Mouse (Mus musculus) embryonic facial prominence, embryonic 11.5 days (tissue): ENCODE measurements at regions not wholly inside any gene's neighbourhood (a gene's known extent, or its start where the extent isn't known, plus 50 kb on each side); places are given as distances from the start of the nearest gene placed in this dataset.

Experiments
- ATAC-seq: fragments of 200-750 bp; cut with Nextera tagmentation; replicated peaks from 2 replicates; pipeline ENCODE4 v1.8.0; 2017; ENCODE audit warnings: low read depth; ENCODE audit not compliant: insufficient number of reproducible peaks, low FRiP score, low TSS enrichment
- DNase-seq: peaks from one replicate; pipeline ENCODE4 v3.0.0-alpha.2; 2015; ENCODE audit warnings: low spot score
- H3K27ac ChIP-seq: fragments of 300-500 bp; sonication (generic); replicated peaks from 2 replicates; pipeline ENCODE4 v1.5.1; 2014; ENCODE audit warnings: mild to moderate bottlenecking, low read depth, low read length, control low read depth
- H3K27me3 ChIP-seq: fragments of 300-500 bp; sonication (generic); 2 replicates; pipeline ENCODE4 v1.6.1; 2014; ENCODE audit warnings: mild to moderate bottlenecking, low read length, moderate library complexity, mixed read lengths; ENCODE audit not compliant: control insufficient read depth, insufficient read depth
- H3K36me3 ChIP-seq: fragments of 300-500 bp; sonication (generic); replicated peaks from 2 replicates; pipeline ENCODE4 v1.6.1; 2014; ENCODE audit warnings: low read depth, mild to moderate bottlenecking, low read length, moderate library complexity, mixed read lengths; ENCODE audit not compliant: control insufficient read depth, insufficient read depth
- H3K4me1 ChIP-seq: fragments of 300-500 bp; sonication (generic); 2 replicates; pipeline ENCODE4 v1.6.1; 2014; ENCODE audit warnings: low read length, mixed read lengths; ENCODE audit not compliant: control insufficient read depth, insufficient read depth
- H3K4me2 ChIP-seq: fragments of 300-500 bp; sonication (generic); 2 replicates; pipeline ENCODE4 v1.6.1; 2014; ENCODE audit warnings: low read depth, mild to moderate bottlenecking, control low read depth, low read length, moderate library complexity
- H3K4me3 ChIP-seq: fragments of 300-500 bp; sonication (generic); 2 replicates; pipeline ENCODE4 v1.5.1; 2014; ENCODE audit warnings: low read depth, low read length, control low read depth
- H3K9ac ChIP-seq: fragments of 300-500 bp; sonication (generic); replicated peaks from 2 replicates; pipeline ENCODE4 v1.6.1; 2014; ENCODE audit warnings: mild to moderate bottlenecking, control low read depth, low read length
- H3K9me3 ChIP-seq: fragments of 300-500 bp; sonication (generic); replicated peaks from 2 replicates; pipeline ENCODE4 v1.6.1; 2016; ENCODE audit warnings: mild to moderate bottlenecking, low read length, inconsistent platforms, mixed read lengths; ENCODE audit not compliant: control insufficient read depth
- WGBS: fragments of 180-500 bp; shearing (Covaris S2); extraction: QIAGEN DNeasy Blood & Tissue Kit; methylation state at CpG from one replicate; pipeline ENCODE4 v1.1.7; 2014; 5-methylcytosine and 5-hydroxymethylcytosine counted together

GRCm38 (mm10) chr19:15398624-15399023, 548.5 kb downstream of the Psat1 start:
- Histone ChIP-seq H3K4me3 (no peak overlapping the region), H3K4me2 (no peak overlapping the region), H3K4me1 (no peaks in the 10 kb centered on the region), H3K27me3 (no peaks in the 10 kb centered on the region), H3K9me3 (no peaks in the 10 kb centered on the region), H3K27ac (no peak overlapping the region), H3K36me3 (no peaks in the 10 kb centered on the region), H3K9ac (no peak overlapping the region)
- WGBS, result 69% methylated on average over 3 of the region's 3 CpGs
- no peak for ATAC-seq
- no peak for DNase-seq

GRCm38 (mm10) chr19:15371682-15372081, 575.5 kb downstream of the Psat1 start:
- Histone ChIP-seq H3K9ac (no peak overlapping the region), H3K27me3 (no peaks in the 10 kb centered on the region), H3K36me3 (no peaks in the 10 kb centered on the region), H3K27ac (no peak overlapping the region), H3K4me3 (no peak overlapping the region), H3K4me2 (no peak overlapping the region), H3K9me3 (no peaks in the 10 kb centered on the region), H3K4me1 (no peaks in the 10 kb centered on the region)
- DNase-seq (no peak), ATAC-seq (no peak)
- WGBS, result 85% methylated on average over 8 of the region's 8 CpGs

- Histone ChIP-seq H3K4me1 (no peaks in the 10 kb centered on the region), H3K9me3 (no peaks in the 10 kb centered on the region), H3K9ac (no peak overlapping the region), H3K4me3 (no peak overlapping the region), H3K36me3 (no peaks in the 10 kb centered on the region), H3K27ac (no peak overlapping the region), H3K4me2 (no peak overlapping the region), H3K27me3 (no peaks in the 10 kb centered on the region)
- no peak for ATAC-seq
- DNase-seq, result no peak
- WGBS, result 47% methylated on average over 2 of the region's 2 CpGs
Measured at GRCm38 (mm10) chr19:15366951-15367350, 580.2 kb downstream of the Psat1 start.

- no peaks in the 10 kb centered on the region for H3K36me3 ChIP-seq
- no peak for ATAC-seq
- no peak overlapping the region for H3K27ac ChIP-seq
- no peak for DNase-seq
- WGBS, result 84% methylated on average over 3 of the region's 3 CpGs
- H3K9ac ChIP-seq, result no peak overlapping the region
- H3K4me2 ChIP-seq, result no peak overlapping the region
- no peaks in the 10 kb centered on the region for H3K9me3 ChIP-seq
- no peaks in the 10 kb centered on the region for H3K27me3 ChIP-seq
- no peak overlapping the region for H3K4me3 ChIP-seq
- no peaks in the 10 kb centered on the region for H3K4me1 ChIP-seq
Measured at GRCm38 (mm10) chr19:15357181-15357580, 590.0 kb downstream of the Psat1 start.

- DNase-seq, result no peak
- H3K9ac ChIP-seq, result no peak overlapping the region
- H3K4me2 ChIP-seq, result no peak overlapping the region
- H3K4me1 ChIP-seq, result no peaks in the 10 kb centered on the region
- WGBS, result 92% methylated on average over 3 of the region's 3 CpGs
- H3K9me3 ChIP-seq, result no peaks in the 10 kb centered on the region
- H3K4me3 ChIP-seq, result no peak overlapping the region
- no peaks in the 10 kb centered on the region for H3K36me3 ChIP-seq
- H3K27me3 ChIP-seq, result no peaks in the 10 kb centered on the region
- no peak for ATAC-seq
- H3K27ac ChIP-seq, result no peak overlapping the region
Measured at GRCm38 (mm10) chr19:15348356-15348755, 598.8 kb downstream of the Psat1 start.

- no peak overlapping the region for H3K27ac ChIP-seq
- H3K4me3 ChIP-seq, result no peak overlapping the region
- no peaks in the 10 kb centered on the region for H3K27me3 ChIP-seq
- no peaks in the 10 kb centered on the region for H3K4me1 ChIP-seq
- 80% methylated on average over 1 of the region's 1 CpGs for WGBS
- H3K9me3 ChIP-seq, result no peaks in the 10 kb centered on the region
- ATAC-seq (no peak), DNase-seq (no peak)
- no peak overlapping the region for H3K9ac ChIP-seq
- H3K4me2 ChIP-seq, result no peak overlapping the region
- no peaks in the 10 kb centered on the region for H3K36me3 ChIP-seq
Measured at GRCm38 (mm10) chr19:15342229-15342628, 604.9 kb downstream of the Psat1 start.

GRCm38 (mm10) chr19:15340305-15340983, 606.7 kb downstream of the Psat1 start:
- Histone ChIP-seq H3K4me1 (no peaks in the 10 kb centered on the region), H3K9me3 (no peaks in the 10 kb centered on the region), H3K4me2 (peak overlapping the region; percentile 27), H3K27me3 (no peaks in the 10 kb centered on the region), H3K36me3 (no peaks in the 10 kb centered on the region), H3K9ac (no peak overlapping the region), H3K27ac (no peak overlapping the region), H3K4me3 (no peak overlapping the region)
- 13% methylated on average over 19 of the region's 19 CpGs for WGBS
- DNase-seq, result peak; percentile 59
- peak; percentile 59; the same call in 1 of the 2 replicates for ATAC-seq

- H3K27me3 ChIP-seq, result no peaks in the 10 kb centered on the region
- H3K9me3 ChIP-seq, result no peaks in the 10 kb centered on the region
- ATAC-seq, result 0 out of 2 replicates have a peak, but pooled peaks have one; percentile 29
- no peak overlapping the region for H3K27ac ChIP-seq
- no peak overlapping the region for H3K9ac ChIP-seq
- 38% methylated on average over 11 of the region's 11 CpGs for WGBS
- H3K4me3 ChIP-seq, result no peak overlapping the region
- H3K4me1 ChIP-seq, result no peaks in the 10 kb centered on the region
- DNase-seq, result no peak
- peak overlapping the region; percentile 27 for H3K4me2 ChIP-seq
- H3K36me3 ChIP-seq, result no peaks in the 10 kb centered on the region
Measured at GRCm38 (mm10) chr19:15339979-15340304, 607.2 kb downstream of the Psat1 start.
